Mouse (Mus musculus) kidney, embryonic 16.5 days (tissue): ENCODE measurements at regions not wholly inside any gene's neighbourhood (a gene's known extent, or its start where the extent isn't known, plus 50 kb on each side); places are given as distances from the start of the nearest gene placed in this dataset.

Source experiments
- ATAC-seq: fragments of 200-750 bp; cut with Nextera tagmentation; 2 replicates; pipeline ENCODE4 v1.8.0; 2017; ENCODE audit warnings: moderate TSS enrichment; ENCODE audit not compliant: low FRiP score, low TSS enrichment
- H3K27ac ChIP-seq: fragments of 300-500 bp; sonication (generic); 2 replicates; pipeline ENCODE4 v1.5.1; 2014; ENCODE audit warnings: low read length
- H3K27me3 ChIP-seq: fragments of 300-500 bp; sonication (generic); 2 replicates; pipeline ENCODE4 v1.6.1; 2014; ENCODE audit warnings: low read length, control low read depth, mixed read lengths; ENCODE audit not compliant: insufficient read depth
- H3K36me3 ChIP-seq: fragments of 300-500 bp; sonication (generic); 2 replicates; pipeline ENCODE4 v1.6.1; 2014; ENCODE audit warnings: low read length, control low read depth, mixed read lengths; ENCODE audit not compliant: insufficient read depth
- H3K4me1 ChIP-seq: fragments of 300-500 bp; sonication (generic); 2 replicates; pipeline ENCODE4 v1.6.1; 2014; ENCODE audit warnings: low read length, control low read depth, mixed read lengths; ENCODE audit not compliant: insufficient read depth
- H3K4me2 ChIP-seq: fragments of 300-500 bp; sonication (generic); replicated peaks from 2 replicates; pipeline ENCODE4 v1.6.1; 2014; ENCODE audit warnings: low read depth, low read length
- H3K4me3 ChIP-seq: fragments of 300-500 bp; sonication (generic); 2 replicates; pipeline ENCODE4 v1.5.1; 2014; ENCODE audit warnings: mild to moderate bottlenecking, low read length
- H3K9ac ChIP-seq: fragments of 300-500 bp; sonication (generic); replicated peaks from 2 replicates; pipeline ENCODE4 v1.6.1; 2014; ENCODE audit warnings: low read length
- H3K9me3 ChIP-seq: fragments of 300-500 bp; sonication (generic); 2 replicates; pipeline ENCODE4 v1.6.1; 2016; ENCODE audit warnings: low read length, control low read depth
- WGBS: fragments of 180-500 bp; shearing (Covaris S2); extraction: QIAGEN DNeasy Blood & Tissue Kit; methylation state at CpG from one replicate; pipeline ENCODE4 v1.1.7; 2014; 5-methylcytosine and 5-hydroxymethylcytosine counted together

DNA sequence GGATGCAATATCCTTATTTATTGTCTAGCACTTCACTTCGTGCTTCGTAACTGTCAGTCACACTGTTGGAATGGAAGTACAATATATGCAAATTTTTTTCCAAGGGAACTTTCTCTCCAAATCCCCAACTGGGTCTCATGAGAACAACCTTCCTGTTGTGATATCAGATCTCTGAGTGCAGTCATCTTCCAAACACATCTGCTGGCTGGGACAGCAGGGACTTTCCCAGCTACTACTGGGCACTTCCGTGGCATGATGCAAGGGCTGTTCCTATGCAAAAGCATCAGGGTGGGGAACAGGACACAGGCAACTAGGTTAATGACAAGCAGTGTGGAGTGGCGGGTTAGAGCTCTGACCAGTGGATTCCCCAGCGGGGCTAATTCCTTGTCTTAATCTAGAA lies 73.4 kb upstream of the Arntl start:
- Histone ChIP-seq H3K27me3 (no peaks in the 10 kb centered on the region), H3K27ac (no peak overlapping the region), H3K4me2 (no peak overlapping the region), H3K36me3 (no peaks in the 10 kb centered on the region), H3K4me3 (no peak overlapping the region), H3K9me3 (0 out of 2 replicates have a peak, but pooled peaks cover 4% of the 10 kb centered on the region), H3K4me1 (peaks cover 6% of the 10 kb centered on the region; the same call in 1 of the 2 replicates), H3K9ac (no peak overlapping the region)
- ATAC-seq: no peak
- 77% methylated on average over 5 of the region's 5 CpGs for WGBS

GRCm38 (mm10) chr7:113140011-113140438 lies 67.2 kb upstream of the Arntl start:
- Histone ChIP-seq H3K9me3 (no peaks in the 10 kb centered on the region), H3K4me3 (no peak overlapping the region), H3K27ac (no peak overlapping the region), H3K4me1 (no peaks in the 10 kb centered on the region), H3K4me2 (no peak overlapping the region), H3K27me3 (0 out of 2 replicates have a peak, but pooled peaks cover 2% of the 10 kb centered on the region), H3K36me3 (no peaks in the 10 kb centered on the region), H3K9ac (no peak overlapping the region)
- ATAC-seq: no peak
- 76% methylated on average over 10 of the region's 10 CpGs for WGBS

GRCm38 (mm10) chr7:113141846-113142683 lies 65.2 kb upstream of the Arntl start:
- H3K27ac ChIP-seq: no peak overlapping the region
- H3K4me3 ChIP-seq: no peak overlapping the region
- no peak overlapping the region for H3K9ac ChIP-seq
- H3K36me3 ChIP-seq: no peaks in the 10 kb centered on the region
- H3K4me1 ChIP-seq: no peaks in the 10 kb centered on the region
- no peaks in the 10 kb centered on the region for H3K9me3 ChIP-seq
- WGBS: 43% methylated on average over 10 of the region's 10 CpGs
- no peak for ATAC-seq
- H3K27me3 ChIP-seq: 0 out of 2 replicates have a peak, but pooled peaks cover 2% of the 10 kb centered on the region
- H3K4me2 ChIP-seq: no peak overlapping the region

GRCm38 (mm10) chr7:113143552-113143951 lies 63.7 kb upstream of the Arntl start:
- Histone ChIP-seq H3K9me3 (no peaks in the 10 kb centered on the region), H3K27me3 (0 out of 2 replicates have a peak, but pooled peaks cover 2% of the 10 kb centered on the region), H3K4me3 (no peak overlapping the region), H3K4me1 (no peaks in the 10 kb centered on the region), H3K36me3 (no peaks in the 10 kb centered on the region), H3K9ac (no peak overlapping the region), H3K4me2 (no peak overlapping the region), H3K27ac (no peak overlapping the region)
- no peak; the same call in 1 of the 2 replicates for ATAC-seq
- WGBS: 10% methylated on average over 7 of the region's 7 CpGs

GRCm38 (mm10) chr7:113145046-113145445 lies 62.2 kb upstream of the Arntl start:
- Histone ChIP-seq H3K27me3 (0 out of 2 replicates have a peak, but pooled peaks cover 2% of the 10 kb centered on the region), H3K9ac (no peak overlapping the region), H3K4me2 (no peak overlapping the region), H3K4me1 (no peaks in the 10 kb centered on the region), H3K36me3 (no peaks in the 10 kb centered on the region), H3K27ac (no peak overlapping the region), H3K4me3 (no peak overlapping the region), H3K9me3 (no peaks in the 10 kb centered on the region)
- 78% methylated on average over 8 of the region's 8 CpGs for WGBS
- ATAC-seq: no peak

GRCm38 (mm10) chr7:113146108-113146507 lies 61.2 kb upstream of the Arntl start:
- Histone ChIP-seq H3K4me1 (peaks cover 6% of the 10 kb centered on the region; the same call in 1 of the 2 replicates), H3K4me3 (no peak overlapping the region), H3K9ac (no peak overlapping the region), H3K4me2 (no peak overlapping the region), H3K36me3 (no peaks in the 10 kb centered on the region), H3K27ac (no peak overlapping the region), H3K27me3 (0 out of 2 replicates have a peak, but pooled peaks cover 2% of the 10 kb centered on the region), H3K9me3 (no peaks in the 10 kb centered on the region)
- no peak for ATAC-seq
- WGBS: 83% methylated on average over 2 of the region's 2 CpGs

DNA sequence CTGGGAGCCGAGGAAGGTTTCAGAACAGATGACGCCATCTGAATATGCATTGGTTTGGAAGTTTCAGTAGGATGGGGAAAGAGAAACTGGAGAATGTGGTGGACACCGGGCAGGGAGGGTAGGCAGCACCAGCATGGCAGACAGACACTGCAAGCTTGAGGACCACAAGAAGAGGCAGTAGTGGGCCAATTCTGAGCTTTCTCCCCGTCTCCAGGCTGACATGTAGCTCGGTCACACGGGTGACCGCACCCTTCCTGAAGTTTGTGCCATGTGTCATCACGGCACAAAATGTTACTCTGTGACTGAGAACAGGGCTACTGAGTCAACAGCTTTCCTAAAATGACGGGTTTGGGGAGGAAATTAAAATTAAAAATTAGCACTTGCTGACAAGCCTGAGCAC lies 60.7 kb upstream of the Arntl start:
- Histone ChIP-seq H3K4me3 (no peak overlapping the region), H3K4me2 (no peak overlapping the region), H3K9me3 (no peaks in the 10 kb centered on the region), H3K4me1 (peaks cover 9% of the 10 kb centered on the region; the same call in 1 of the 2 replicates), H3K9ac (no peak overlapping the region), H3K27ac (no peak overlapping the region), H3K27me3 (0 out of 2 replicates have a peak, but pooled peaks cover 2% of the 10 kb centered on the region), H3K36me3 (no peaks in the 10 kb centered on the region)
- ATAC-seq: no peak
- WGBS: 81% methylated on average over 9 of the region's 9 CpGs

- H3K4me1 ChIP-seq: peaks cover 9% of the 10 kb centered on the region; the same call in 1 of the 2 replicates
- 0 out of 2 replicates have a peak, but pooled peaks cover 2% of the 10 kb centered on the region for H3K27me3 ChIP-seq
- H3K4me2 ChIP-seq: no peak overlapping the region
- no peak for ATAC-seq
- H3K9ac ChIP-seq: no peak overlapping the region
- no peak overlapping the region for H3K27ac ChIP-seq
- H3K9me3 ChIP-seq: no peaks in the 10 kb centered on the region
- WGBS: 51% methylated on average over 16 of the region's 16 CpGs
- H3K4me3 ChIP-seq: no peak overlapping the region
- no peaks in the 10 kb centered on the region for H3K36me3 ChIP-seq
These were observed 59.6 kb upstream of the Arntl start for GRCm38 (mm10) chr7:113147391-113148332.

GRCm38 (mm10) chr7:113148700-113149099 lies 58.6 kb upstream of the Arntl start:
- no peak for ATAC-seq
- H3K9me3 ChIP-seq: no peaks in the 10 kb centered on the region
- H3K4me3 ChIP-seq: no peak overlapping the region
- H3K4me1 ChIP-seq: peaks cover 9% of the 10 kb centered on the region; the same call in 1 of the 2 replicates
- no peaks in the 10 kb centered on the region for H3K27me3 ChIP-seq
- no peaks in the 10 kb centered on the region for H3K36me3 ChIP-seq
- H3K27ac ChIP-seq: no peak overlapping the region
- H3K4me2 ChIP-seq: no peak overlapping the region
- no peak overlapping the region for H3K9ac ChIP-seq
- WGBS: 81% methylated on average over 6 of the region's 6 CpGs
